Mouse (Mus musculus) hindbrain, embryonic 14.5 days (tissue): ENCODE measurements around the gene Vwa5a. TPM values are rescaled to one million over a fixed set of nuclear protein-coding genes. Genes with fewer than 3 reads are reported as not detected.

Source experiments
- ATAC-seq: fragments of 200-750 bp; cut with Nextera tagmentation; 2 replicates; pipeline ENCODE4 v1.8.0; 2017; ENCODE audit warnings: moderate number of reproducible peaks, mild to moderate bottlenecking, moderate TSS enrichment, moderate library complexity; ENCODE audit not compliant: low FRiP score
- DNase-seq: peaks from one replicate; pipeline ENCODE4 v3.0.0-alpha.2; 2015; ENCODE audit warnings: low spot score
- H3K27ac ChIP-seq: fragments of 300-500 bp; sonication (generic); 2 replicates; pipeline ENCODE4 v1.5.1; 2014; ENCODE audit warnings: mild to moderate bottlenecking, moderate library complexity
- H3K27me3 ChIP-seq: fragments of 300-500 bp; sonication (generic); 2 replicates; pipeline ENCODE4 v1.6.1; 2014; ENCODE audit warnings: mild to moderate bottlenecking, low read length, mixed read lengths; ENCODE audit not compliant: control insufficient read depth, insufficient read depth
- H3K36me3 ChIP-seq: fragments of 300-500 bp; sonication (generic); replicated peaks from 2 replicates; pipeline ENCODE4 v1.6.1; 2014; ENCODE audit not compliant: control insufficient read depth, insufficient read depth
- H3K4me1 ChIP-seq: fragments of 300-500 bp; sonication (generic); replicated peaks from 2 replicates; pipeline ENCODE4 v1.6.1; 2014; ENCODE audit warnings: antibody characterized with exemption, low read length, mixed read lengths; ENCODE audit not compliant: control insufficient read depth, insufficient read depth
- H3K4me2 ChIP-seq: fragments of 300-500 bp; sonication (generic); replicated peaks from 2 replicates; pipeline ENCODE4 v1.6.1; 2014; ENCODE audit warnings: mild to moderate bottlenecking, moderate library complexity
- H3K4me3 ChIP-seq: fragments of 300-500 bp; sonication (generic); replicated peaks from 2 replicates; pipeline ENCODE4 v1.5.1; 2014; ENCODE audit warnings: mild to moderate bottlenecking, low read length
- H3K9ac ChIP-seq: fragments of 300-500 bp; sonication (generic); 2 replicates; pipeline ENCODE4 v1.6.1; 2014
- H3K9me3 ChIP-seq: fragments of 300-500 bp; sonication (generic); 2 replicates; pipeline ENCODE4 v1.6.1; 2016; ENCODE audit warnings: low read length; ENCODE audit not compliant: control insufficient read depth
- WGBS: fragments of 180-500 bp; shearing (Covaris S2); extraction: QIAGEN DNeasy Blood & Tissue Kit; methylation state at CpG from one replicate; pipeline ENCODE4 v1.1.7; 2014; 5-methylcytosine and 5-hydroxymethylcytosine counted together
- polyA plus RNA-seq: library from polyadenylated mRNA; unstranded; fragments of >200 nt; fragmentation: Nextera tagmentation; extraction: Ambion mirVana; gene quantifications from 2 replicates; pipeline ENCODE4 v1.2.1, GENCODE M21; 2014

Vwa5a gene
- polyA plus RNA-seq: 9.8 and 10.1 TPM in 2 replicates

DNA sequence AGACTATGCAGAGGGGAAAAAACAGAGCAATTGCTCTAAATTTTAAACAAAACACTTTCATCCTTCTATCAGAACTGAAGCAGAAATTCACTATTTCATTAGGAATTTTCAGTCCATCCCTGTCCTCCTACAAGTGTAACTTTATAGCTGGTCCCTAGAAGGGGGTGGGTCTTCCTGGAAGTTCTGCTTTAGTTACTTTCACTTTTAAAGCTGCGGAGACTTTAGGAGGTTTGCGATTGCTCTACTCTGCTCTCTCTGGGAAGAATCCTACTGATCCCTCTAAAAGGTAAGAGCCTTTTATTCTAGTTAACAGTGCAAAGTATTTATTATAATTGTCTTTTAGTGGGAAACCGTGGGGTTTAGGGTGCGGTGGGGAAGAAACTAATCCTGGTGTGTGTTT, at the start of gene Vwa5a:
TSS of gene Vwa5a (plus strand) at position 167 of the 400 bp plus-strand sequence.
- Histone ChIP-seq H3K27me3 (no peaks in the 10 kb centered on the region), H3K27ac (no peak within 1 kb of the TSS; the same call in 1 of the 2 replicates), H3K4me3 (peak within 1 kb of the TSS; percentile 34), H3K4me2 (peak within 1 kb of the TSS; percentile 37), H3K9me3 (no peaks in the 10 kb centered on the region), H3K4me1 (no peaks in the 10 kb centered on the region), H3K9ac (peak within 1 kb of the TSS; percentile 14), H3K36me3 (no peaks in the 10 kb centered on the region)
- WGBS: 7% methylated on average over 4 of the region's 4 CpGs
- peak; percentile 43 for DNase-seq
- 0 out of 2 replicates have a peak, but pooled peaks have one; percentile 43 for ATAC-seq

DNA sequence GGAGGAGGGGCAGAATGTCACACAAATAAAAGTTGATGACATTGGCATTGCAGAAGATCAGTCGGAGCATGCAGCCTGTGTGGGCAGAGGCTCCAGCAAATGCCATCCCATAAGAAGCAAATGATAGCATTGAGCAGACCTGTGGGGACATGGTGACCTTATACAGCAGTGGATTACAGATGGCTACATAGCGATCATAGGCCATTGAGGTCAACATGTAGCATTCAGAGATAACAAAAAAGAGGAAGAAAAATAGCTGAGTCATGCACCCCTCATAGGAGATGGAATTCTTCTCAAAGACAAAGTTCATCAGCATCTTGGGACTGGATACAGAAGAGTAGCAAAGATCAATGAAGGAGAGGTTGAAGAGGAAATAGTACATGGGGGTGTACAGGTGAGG, 45.2 kb upstream of the Vwa5a start:
- no peak overlapping the region for H3K9ac ChIP-seq
- DNase-seq (no peak), ATAC-seq (no peak)
- no peaks in the 10 kb centered on the region for H3K9me3 ChIP-seq
- WGBS: 87% methylated on average over 2 of the region's 2 CpGs
- no peaks in the 10 kb centered on the region for H3K4me1 ChIP-seq
- no peak overlapping the region for H3K27ac ChIP-seq
- H3K4me3 ChIP-seq: no peak overlapping the region
- no peaks in the 10 kb centered on the region for H3K36me3 ChIP-seq
- no peaks in the 10 kb centered on the region for H3K27me3 ChIP-seq
- H3K4me2 ChIP-seq: no peak overlapping the region

DNA sequence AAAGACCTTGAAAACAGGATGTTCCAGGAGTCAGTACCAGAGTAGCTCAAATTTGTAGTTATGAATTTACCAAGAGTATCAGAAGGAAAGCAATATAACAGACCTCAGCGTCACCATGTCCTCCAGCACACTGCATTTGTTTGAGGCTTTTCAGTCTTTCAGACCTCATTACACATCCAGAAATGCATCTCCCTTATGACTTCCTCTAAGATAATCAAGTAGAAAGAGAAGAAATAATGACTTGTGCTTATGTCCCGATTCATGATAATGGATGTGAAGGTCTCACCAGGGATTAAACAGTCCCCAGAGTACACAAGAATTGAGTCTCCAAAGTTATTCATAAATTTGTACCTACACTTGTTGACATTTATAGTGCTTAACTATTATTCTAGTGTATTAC, 43.6 kb upstream of the Vwa5a start, which contains the start of gene Olfr918:
TSS of gene Olfr918 (minus strand) at position 101 of the 400 bp plus-strand sequence.
- Histone ChIP-seq H3K36me3 (no peaks in the 10 kb centered on the region), H3K4me2 (no peak within 1 kb of the TSS), H3K27ac (no peak within 1 kb of the TSS), H3K9me3 (no peaks in the 10 kb centered on the region), H3K4me1 (no peaks in the 10 kb centered on the region), H3K9ac (no peak within 1 kb of the TSS), H3K4me3 (no peak within 1 kb of the TSS), H3K27me3 (no peaks in the 10 kb centered on the region)
- WGBS: 80% methylated on average over 2 of the region's 2 CpGs
- no peak for ATAC-seq
- DNase-seq: no peak

DNA sequence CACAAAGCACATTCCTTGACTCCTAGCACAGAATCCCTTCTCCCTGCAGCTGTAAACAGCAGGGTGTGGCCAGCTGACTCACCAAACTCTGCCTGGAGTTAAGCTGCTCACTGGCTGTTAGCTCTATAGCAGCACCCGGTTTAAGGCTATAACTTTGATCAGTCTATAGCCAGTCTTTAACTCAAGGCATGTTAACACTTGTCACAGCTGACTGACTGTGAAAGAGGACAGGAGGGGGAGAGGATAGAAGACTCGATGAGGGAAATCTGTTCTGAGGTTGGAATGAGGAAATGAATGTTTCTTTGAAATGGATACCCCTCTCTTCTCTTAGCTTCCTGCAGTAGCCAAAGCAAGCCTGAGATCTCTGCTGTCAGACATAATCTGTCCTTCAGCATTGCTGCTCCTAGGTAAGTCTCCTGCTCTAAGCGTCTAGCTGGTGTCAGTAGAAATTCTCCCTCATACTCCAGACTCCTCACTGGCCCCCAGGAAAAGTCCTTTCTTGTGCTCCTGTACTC, 916 bp downstream of the Vwa5a start:
- Histone ChIP-seq H3K36me3 (no peaks in the 10 kb centered on the region), H3K4me2 (peak overlapping the region; percentile 37), H3K27me3 (no peaks in the 10 kb centered on the region), H3K9me3 (no peaks in the 10 kb centered on the region), H3K9ac (peak overlapping the region; percentile 14), H3K27ac (no peak overlapping the region), H3K4me1 (no peaks in the 10 kb centered on the region), H3K4me3 (peak overlapping the region; percentile 34)
- DNase-seq (no peak), ATAC-seq (no peak)
- WGBS: 10% methylated on average over 3 of the region's 3 CpGs

DNA sequence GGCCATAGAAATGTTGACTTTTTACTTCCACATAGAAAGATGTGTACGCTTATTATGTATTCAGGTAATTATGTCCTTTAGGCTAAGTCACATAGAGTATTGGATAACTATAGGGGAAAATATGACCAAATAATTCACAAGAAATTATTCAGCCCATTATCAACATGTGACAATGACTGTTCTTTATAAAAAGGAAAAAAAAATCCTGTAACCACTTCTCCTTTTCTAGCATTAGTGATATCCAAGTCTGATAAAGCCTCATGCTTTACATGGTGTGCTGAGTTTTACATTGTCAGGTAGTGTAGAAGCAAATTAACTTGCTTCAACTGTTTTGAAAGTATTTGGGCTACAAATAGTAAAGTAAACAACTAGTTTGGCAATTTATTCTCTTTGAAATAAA, 6.0 kb downstream of the Vwa5a start:
- no peak for DNase-seq
- Histone ChIP-seq H3K4me2 (no peak overlapping the region), H3K27me3 (no peaks in the 10 kb centered on the region), H3K9ac (no peak overlapping the region), H3K36me3 (no peaks in the 10 kb centered on the region), H3K27ac (no peak overlapping the region), H3K9me3 (no peaks in the 10 kb centered on the region), H3K4me1 (no peaks in the 10 kb centered on the region), H3K4me3 (no peak overlapping the region)
- no peak for ATAC-seq
- 96% methylated on average over 1 of the region's 1 CpGs for WGBS

DNA sequence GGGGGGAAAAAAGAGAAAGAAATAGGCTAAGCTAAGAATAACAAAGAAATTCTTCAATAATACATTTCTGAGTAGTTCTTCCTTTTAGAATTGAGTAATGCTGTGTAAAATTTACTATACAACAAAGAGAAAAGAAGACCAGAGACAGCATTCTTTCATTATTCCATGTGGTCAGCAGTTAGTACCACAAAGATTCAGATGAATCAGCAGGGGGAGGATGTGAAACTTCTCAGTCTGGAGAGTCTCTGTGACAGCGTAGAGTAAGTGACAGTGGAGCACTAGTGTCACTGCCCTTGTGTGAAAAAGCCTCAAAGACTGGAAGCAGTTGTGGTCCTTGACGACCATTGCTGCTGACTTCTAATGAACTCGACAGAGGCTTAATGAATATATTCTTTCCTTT, 10.2 kb downstream of the Vwa5a start:
- ATAC-seq (no peak), DNase-seq (no peak)
- H3K4me2 ChIP-seq: no peak overlapping the region
- H3K27ac ChIP-seq: no peak overlapping the region
- H3K9ac ChIP-seq: no peak overlapping the region
- no peak overlapping the region for H3K4me3 ChIP-seq
- H3K9me3 ChIP-seq: no peaks in the 10 kb centered on the region
- no peaks in the 10 kb centered on the region for H3K36me3 ChIP-seq
- 75% methylated on average over 3 of the region's 3 CpGs for WGBS
- H3K27me3 ChIP-seq: no peaks in the 10 kb centered on the region
- H3K4me1 ChIP-seq: no peaks in the 10 kb centered on the region

DNA sequence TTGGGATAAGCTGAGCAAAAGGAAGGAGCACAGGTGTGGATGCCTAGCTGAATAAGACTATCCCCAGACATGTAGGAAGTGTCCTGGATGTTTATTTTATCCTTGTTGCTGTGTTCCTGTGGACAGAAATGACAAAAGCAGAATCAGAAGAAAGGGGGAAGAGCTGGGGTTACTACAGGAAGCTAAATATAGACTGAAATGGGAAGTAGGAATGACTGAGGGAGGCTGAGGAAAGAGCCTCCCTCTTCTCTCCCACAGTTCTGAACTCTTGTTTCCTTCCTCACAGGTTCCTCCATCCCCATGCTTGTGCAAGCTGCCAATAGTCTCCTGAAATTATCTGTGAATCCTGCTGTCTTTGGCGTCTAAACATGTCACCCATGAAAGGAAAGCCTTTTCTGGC, 23.3 kb downstream of the Vwa5a start:
- H3K36me3 ChIP-seq: no peaks in the 10 kb centered on the region
- DNase-seq (no peak), ATAC-seq (no peak)
- no peaks in the 10 kb centered on the region for H3K27me3 ChIP-seq
- H3K9me3 ChIP-seq: no peaks in the 10 kb centered on the region
- no peaks in the 10 kb centered on the region for H3K4me1 ChIP-seq
- no peak overlapping the region for H3K27ac ChIP-seq
- 93% methylated on average over 1 of the region's 1 CpGs for WGBS
- H3K4me3 ChIP-seq: no peak overlapping the region
- H3K4me2 ChIP-seq: no peak overlapping the region
- no peak overlapping the region for H3K9ac ChIP-seq

DNA sequence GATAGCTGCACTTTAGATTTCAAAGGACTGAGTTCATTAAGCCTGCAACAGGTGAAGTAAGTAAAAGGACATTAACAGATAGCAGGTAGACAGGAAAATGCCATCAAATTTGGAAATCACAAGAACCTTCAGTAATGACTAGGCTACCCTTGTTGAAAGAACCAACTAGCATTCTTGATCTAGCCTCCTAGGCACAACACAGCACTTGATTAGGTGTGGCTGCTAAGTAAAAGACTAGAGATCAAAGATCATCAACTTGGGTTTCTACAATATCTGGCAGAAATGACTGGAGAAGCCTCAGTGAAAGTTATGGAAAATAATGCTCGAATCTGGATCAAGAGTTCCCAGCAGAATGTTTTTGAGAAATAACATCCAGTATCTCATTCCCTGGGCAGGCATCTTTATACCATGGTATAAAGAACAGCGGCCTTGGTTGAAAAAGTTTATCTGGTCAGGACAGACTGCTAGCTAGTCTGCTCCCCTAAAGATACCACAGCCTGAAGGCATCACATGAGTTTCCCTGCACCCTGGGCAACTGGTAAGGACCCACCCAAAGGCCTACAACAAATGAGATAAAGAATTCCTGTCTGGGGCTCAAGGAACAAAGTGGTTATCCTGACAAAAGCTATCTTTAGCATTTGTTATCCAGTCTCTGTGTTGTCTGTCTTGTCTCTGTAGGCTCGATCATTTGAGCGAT, 26.7 kb downstream of the Vwa5a start:
- Histone ChIP-seq H3K4me3 (no peak overlapping the region), H3K27me3 (no peaks in the 10 kb centered on the region), H3K9ac (no peak overlapping the region), H3K9me3 (no peaks in the 10 kb centered on the region), H3K4me2 (no peak overlapping the region), H3K4me1 (no peaks in the 10 kb centered on the region), H3K27ac (no peak overlapping the region), H3K36me3 (no peaks in the 10 kb centered on the region)
- DNase-seq (no peak), ATAC-seq (no peak)
- WGBS: 92% methylated on average over 4 of the region's 4 CpGs

DNA sequence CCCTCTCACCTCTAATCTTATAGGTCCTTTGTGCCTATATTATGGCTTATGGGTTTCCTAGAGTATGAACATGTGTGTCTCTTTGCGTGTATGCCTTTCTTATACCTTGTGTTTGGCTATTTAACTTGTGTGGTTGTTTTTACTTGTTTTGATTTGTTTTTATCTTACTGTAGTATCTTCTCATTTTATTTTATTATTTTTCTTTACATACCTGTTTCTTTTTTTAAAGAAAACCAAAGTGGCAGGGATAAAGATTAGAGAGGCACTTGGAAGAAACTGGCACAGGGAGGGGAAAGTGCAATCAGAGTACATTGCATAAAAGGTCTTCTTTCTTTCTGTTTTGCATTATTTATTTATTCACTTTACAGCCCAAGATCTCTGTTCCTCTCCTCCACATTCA, 33.9 kb downstream of the Vwa5a start, which contains the start of gene Olfr920:
TSS of gene Olfr920 (plus strand) at position 301 of the 400 bp plus-strand sequence.
- H3K9me3 ChIP-seq: no peaks in the 10 kb centered on the region
- H3K36me3 ChIP-seq: no peaks in the 10 kb centered on the region
- no peak within 1 kb of the TSS for H3K27ac ChIP-seq
- no peak within 1 kb of the TSS for H3K4me3 ChIP-seq
- H3K9ac ChIP-seq: no peak within 1 kb of the TSS
- DNase-seq (no peak), ATAC-seq (no peak)
- WGBS: 93% methylated on average over 1 of the region's 1 CpGs
- H3K4me2 ChIP-seq: no peak within 1 kb of the TSS
- H3K27me3 ChIP-seq: no peaks in the 10 kb centered on the region
- H3K4me1 ChIP-seq: no peaks in the 10 kb centered on the region
